Mouse (Mus musculus): ENCODE results near the gene Bloc1s4. TPM values are rescaled to one million over a fixed set of nuclear protein-coding genes. Genes with fewer than 3 reads are reported as not detected.

Bloc1s4 gene
- polyA plus RNA-seq, 1 experiment = 20.5 TPM

DNA sequence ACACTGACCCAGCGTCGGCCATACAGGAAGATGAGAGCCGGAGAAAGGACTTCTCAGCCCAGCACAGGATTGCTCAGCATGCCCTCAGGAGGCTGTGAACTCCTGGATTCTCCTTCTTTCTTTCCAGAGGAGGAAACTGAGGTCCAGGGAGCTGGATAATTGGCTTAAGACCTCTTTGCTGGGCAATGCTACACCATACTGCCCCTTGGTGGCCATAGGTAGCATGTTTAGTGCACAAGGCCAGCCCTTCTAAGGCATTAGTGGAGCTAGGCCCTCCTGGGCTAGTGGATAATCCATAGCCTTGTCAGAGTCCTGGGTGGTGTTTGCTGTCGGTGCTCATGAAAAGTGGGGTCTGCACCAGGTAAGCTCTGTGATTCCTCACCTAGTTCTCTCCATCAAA, 8.6 kb downstream of the Bloc1s4 start:
- Histone ChIP-seq H3K4me3 (ENCODE audit: extremely low read depth, insufficient read depth, insufficient read length) (no peak overlapping the region), H3K27me3 (ENCODE audit: control insufficient read depth, insufficient read depth, low read length) (no peaks in the 10 kb centered on the region), H3K4me1 (ENCODE audit: control insufficient read depth, insufficient read depth, insufficient read length) (no peaks in the 10 kb centered on the region), H3K36me3 (ENCODE audit: control insufficient read depth, insufficient read depth, low read length) (no peaks in the 10 kb centered on the region), H3K27ac (ENCODE audit: insufficient read depth, low read length) (no peak overlapping the region)
- 65% methylated on average over 4 of the region's 4 CpGs for WGBS
- no peak for TF ChIP-seq POLR2A (IDR thresholded peaks at IDR 0.05; ENCODE audit: low read depth, low read length)
- TF ChIP-seq CTCF (IDR thresholded peaks at IDR 0.05; ENCODE audit: extremely low read depth, insufficient read depth, insufficient read length, insufficient replicate concordance) = peak; percentile 14; the same call in 1 of the 2 replicates
- DNase-seq (ENCODE audit: low read depth in 1 of 2, low spot score in 2 of 2) = no peak

DNA sequence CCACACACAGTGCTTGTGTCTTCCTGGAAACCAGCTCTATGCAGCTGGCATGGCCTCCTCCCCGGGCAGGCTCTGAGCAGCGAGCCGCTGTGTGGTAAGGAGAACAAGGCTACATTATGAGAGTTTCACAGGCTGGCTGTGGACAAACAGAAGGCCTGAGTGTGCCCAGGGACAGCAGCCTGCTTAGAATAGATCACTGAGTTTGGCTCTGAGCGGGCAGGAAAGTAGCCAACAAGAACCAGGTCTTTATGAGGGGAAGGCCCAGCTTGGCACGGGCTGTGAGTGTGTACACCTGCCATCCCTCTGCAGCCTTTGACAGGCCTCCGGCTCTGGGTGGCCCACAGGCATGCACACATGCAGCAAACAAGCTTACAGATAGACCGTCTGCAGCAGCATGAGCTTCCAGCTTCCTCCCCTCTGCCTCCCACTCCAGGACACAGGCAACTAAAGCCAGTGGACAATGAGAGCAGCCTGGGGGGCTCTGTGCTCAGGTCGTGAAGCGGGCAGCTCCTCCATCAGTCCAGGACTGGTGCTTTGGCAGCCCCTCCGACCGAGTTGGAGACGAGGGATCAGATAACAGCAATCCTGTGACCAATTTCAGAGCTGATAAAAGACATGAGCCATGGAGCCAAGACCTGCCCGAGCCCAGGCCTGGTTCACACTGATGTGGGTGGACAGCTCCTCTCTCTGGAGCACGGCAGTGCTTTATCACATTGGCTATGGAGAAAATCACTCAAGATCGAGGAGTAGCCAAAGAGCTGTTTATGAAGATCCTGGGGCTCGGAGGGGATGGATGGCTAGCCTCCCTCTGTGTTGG, 9.4 kb downstream of the Bloc1s4 start:
- 83% methylated on average over 16 of the region's 16 CpGs for WGBS
- DNase-seq (ENCODE audit: low read depth in 1 of 2, low spot score in 2 of 2) = no peak
- H3K4me1 ChIP-seq (ENCODE audit: control insufficient read depth, insufficient read depth, insufficient read length) = no peaks in the 10 kb centered on the region
- H3K27me3 ChIP-seq (ENCODE audit: control insufficient read depth, insufficient read depth, low read length) = no peaks in the 10 kb centered on the region
- H3K4me3 ChIP-seq (ENCODE audit: extremely low read depth, insufficient read depth, insufficient read length) = no peak overlapping the region
- no peak overlapping the region for H3K27ac ChIP-seq (ENCODE audit: insufficient read depth, low read length)
- H3K36me3 ChIP-seq (ENCODE audit: control insufficient read depth, insufficient read depth, low read length) = no peaks in the 10 kb centered on the region
- no peak for TF ChIP-seq POLR2A (IDR thresholded peaks at IDR 0.05; ENCODE audit: low read depth, low read length)
- no peak for TF ChIP-seq CTCF (IDR thresholded peaks at IDR 0.05; ENCODE audit: extremely low read depth, insufficient read depth, insufficient read length, insufficient replicate concordance)

DNA sequence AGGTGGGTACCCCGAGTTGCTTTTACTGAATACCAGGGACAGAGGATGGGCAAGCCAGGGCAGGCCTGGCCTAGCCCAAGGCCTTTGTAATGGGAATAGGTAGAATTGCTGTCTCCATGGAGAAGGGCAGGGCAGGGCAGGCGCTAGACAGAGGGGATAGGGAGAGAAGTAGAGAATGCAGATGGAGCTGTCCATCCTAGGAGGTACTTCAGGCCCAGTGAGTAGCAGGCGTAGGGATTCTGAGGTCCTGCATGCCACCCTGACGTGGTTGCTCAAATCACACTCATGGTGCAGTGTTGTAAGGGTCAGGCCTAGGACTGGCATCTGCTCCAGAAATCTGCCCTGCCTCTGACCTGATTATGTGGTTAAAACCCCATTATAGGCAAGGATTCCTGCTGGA, 10.7 kb downstream of the Bloc1s4 start:
- H3K4me1 ChIP-seq (ENCODE audit: control insufficient read depth, insufficient read depth, insufficient read length) = no peaks in the 10 kb centered on the region
- no peak overlapping the region for H3K27ac ChIP-seq (ENCODE audit: insufficient read depth, low read length)
- TF ChIP-seq POLR2A (IDR thresholded peaks at IDR 0.05; ENCODE audit: low read depth, low read length) (no peak), CTCF (IDR thresholded peaks at IDR 0.05; ENCODE audit: extremely low read depth, insufficient read depth, insufficient read length, insufficient replicate concordance) (no peak)
- no peak for DNase-seq (ENCODE audit: low read depth in 1 of 2, low spot score in 2 of 2)
- no peak overlapping the region for H3K4me3 ChIP-seq (ENCODE audit: extremely low read depth, insufficient read depth, insufficient read length)
- 84% methylated on average over 4 of the region's 4 CpGs for WGBS
- no peaks in the 10 kb centered on the region for H3K27me3 ChIP-seq (ENCODE audit: control insufficient read depth, insufficient read depth, low read length)
- no peaks in the 10 kb centered on the region for H3K36me3 ChIP-seq (ENCODE audit: control insufficient read depth, insufficient read depth, low read length)

DNA sequence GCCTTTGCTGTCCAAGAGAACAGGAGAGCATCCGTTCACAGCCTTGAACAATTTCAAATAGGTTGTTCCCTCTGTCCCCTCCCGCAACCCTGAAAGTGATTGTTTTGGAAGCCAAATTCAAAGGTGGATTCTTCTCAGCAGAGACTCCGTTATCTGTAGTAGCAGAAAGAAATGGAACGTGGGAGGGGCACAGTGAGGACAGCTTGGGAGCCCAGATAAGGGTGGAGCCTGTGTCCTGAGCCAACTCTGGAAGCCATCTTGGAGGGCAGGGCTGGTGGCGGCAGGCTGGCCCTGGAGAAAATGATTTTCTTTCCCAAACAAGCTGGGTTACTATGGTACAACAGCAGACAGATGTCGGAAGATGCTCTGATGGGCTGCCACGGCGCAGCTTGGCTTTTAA, 12.4 kb downstream of the Bloc1s4 start:
- no peak for TF ChIP-seq POLR2A (IDR thresholded peaks at IDR 0.05; ENCODE audit: low read depth, low read length)
- no peak for TF ChIP-seq CTCF (IDR thresholded peaks at IDR 0.05; ENCODE audit: extremely low read depth, insufficient read depth, insufficient read length, insufficient replicate concordance)
- H3K27ac ChIP-seq (ENCODE audit: insufficient read depth, low read length) = no peak overlapping the region
- 70% methylated on average over 8 of the region's 8 CpGs for WGBS
- no peak for DNase-seq (ENCODE audit: low read depth in 1 of 2, low spot score in 2 of 2)
- no peaks in the 10 kb centered on the region for H3K4me1 ChIP-seq (ENCODE audit: control insufficient read depth, insufficient read depth, insufficient read length)
- no peaks in the 10 kb centered on the region for H3K36me3 ChIP-seq (ENCODE audit: control insufficient read depth, insufficient read depth, low read length)
- H3K27me3 ChIP-seq (ENCODE audit: control insufficient read depth, insufficient read depth, low read length) = no peaks in the 10 kb centered on the region
- H3K4me3 ChIP-seq (ENCODE audit: extremely low read depth, insufficient read depth, insufficient read length) = no peak overlapping the region

DNA sequence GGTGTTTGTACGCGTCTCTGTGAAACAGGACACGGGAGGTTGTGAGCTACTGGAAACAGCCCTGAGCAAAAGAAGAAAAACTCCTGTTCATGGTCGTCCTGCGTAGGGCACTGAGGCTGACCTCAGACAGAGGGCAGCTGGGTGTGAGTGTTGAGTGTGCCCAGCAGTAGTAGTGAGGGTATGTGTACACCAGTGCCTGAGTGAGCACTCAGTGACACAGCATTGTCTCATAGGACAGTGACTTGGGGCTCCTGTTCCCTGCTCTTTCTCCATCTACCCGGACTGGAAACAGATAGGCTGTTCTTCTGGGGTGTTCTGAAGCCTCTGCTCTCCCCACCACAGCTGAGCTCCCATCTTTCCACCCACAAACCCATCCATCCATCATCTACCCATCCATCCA, 13.3 kb downstream of the Bloc1s4 start:
- 86% methylated on average over 6 of the region's 6 CpGs for WGBS
- DNase-seq (ENCODE audit: low read depth in 1 of 2, low spot score in 2 of 2) = no peak
- no peak overlapping the region for H3K27ac ChIP-seq (ENCODE audit: insufficient read depth, low read length)
- H3K36me3 ChIP-seq (ENCODE audit: control insufficient read depth, insufficient read depth, low read length) = no peaks in the 10 kb centered on the region
- H3K4me3 ChIP-seq (ENCODE audit: extremely low read depth, insufficient read depth, insufficient read length) = no peak overlapping the region
- H3K4me1 ChIP-seq (ENCODE audit: control insufficient read depth, insufficient read depth, insufficient read length) = no peaks in the 10 kb centered on the region
- H3K27me3 ChIP-seq (ENCODE audit: control insufficient read depth, insufficient read depth, low read length) = no peaks in the 10 kb centered on the region
- no peak for TF ChIP-seq POLR2A (IDR thresholded peaks at IDR 0.05; ENCODE audit: low read depth, low read length)
- no peak for TF ChIP-seq CTCF (IDR thresholded peaks at IDR 0.05; ENCODE audit: extremely low read depth, insufficient read depth, insufficient read length, insufficient replicate concordance)

DNA sequence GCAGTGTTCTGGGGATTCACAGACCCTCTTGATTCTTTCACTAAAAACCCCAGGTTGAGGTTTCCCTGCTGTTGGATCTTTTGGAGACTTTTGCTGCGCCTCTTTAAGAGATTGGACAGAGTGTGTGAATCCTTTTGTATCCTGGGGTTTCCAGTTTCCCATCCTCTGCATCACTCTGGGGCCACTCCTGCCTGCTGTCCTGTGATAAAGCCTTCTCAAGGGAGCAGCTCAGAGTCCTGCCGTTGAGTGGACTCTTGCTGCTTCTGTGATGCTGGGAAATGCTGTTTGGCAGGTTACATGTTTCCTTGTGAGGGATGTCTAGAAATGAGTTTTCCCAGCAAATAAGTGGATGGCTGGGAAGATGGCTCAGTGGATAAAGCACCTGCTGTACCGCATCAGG, 15.0 kb downstream of the Bloc1s4 start:
- no peak for DNase-seq (ENCODE audit: low read depth in 1 of 2, low spot score in 2 of 2)
- H3K4me1 ChIP-seq (ENCODE audit: control insufficient read depth, insufficient read depth, insufficient read length) = no peaks in the 10 kb centered on the region
- no peaks in the 10 kb centered on the region for H3K27me3 ChIP-seq (ENCODE audit: control insufficient read depth, insufficient read depth, low read length)
- no peak overlapping the region for H3K4me3 ChIP-seq (ENCODE audit: extremely low read depth, insufficient read depth, insufficient read length)
- H3K36me3 ChIP-seq (ENCODE audit: control insufficient read depth, insufficient read depth, low read length) = no peaks in the 10 kb centered on the region
- no peak for TF ChIP-seq CTCF (IDR thresholded peaks at IDR 0.05; ENCODE audit: extremely low read depth, insufficient read depth, insufficient read length, insufficient replicate concordance)
- no peak for TF ChIP-seq POLR2A (IDR thresholded peaks at IDR 0.05; ENCODE audit: low read depth, low read length)
- no peak overlapping the region for H3K27ac ChIP-seq (ENCODE audit: insufficient read depth, low read length)
- 84% methylated on average over 3 of the region's 3 CpGs for WGBS
